8 mouse cellular contexts compared by ENCODE assay signal in genomic region chr11:94991641-94992479, GRCm38 (mm10). TPM values are rescaled to one million over a fixed set of nuclear protein-coding genes. Genes with fewer than 3 reads are reported as not detected.
DNase-seq lines count a peak whose midpoint lies in the region; TF ChIP-seq lines count a peak whose summit lies in the region.

No protein-coding gene starts in this region.

- no peaks in the 10 kb centered on the region for H3K27me3 ChIP-seq in forebrain, embryonic 10.5 days (ENCODE audit: poor library complexity, severe bottlenecking)

- H3K4me1 ChIP-seq in forebrain, embryonic 10.5 days = peaks cover 94% of the 10 kb centered on the region
- peaks cover 12% of the 10 kb centered on the region for H3K4me1 ChIP-seq in lung, adult 2 months (ENCODE audit: control insufficient read depth, insufficient read depth, low read length)
- peaks cover 52% of the 10 kb centered on the region for H3K4me1 ChIP-seq in olfactory bulb, adult 2 months (ENCODE audit: control insufficient read depth, insufficient read depth, low read length)

- no peak for TF ChIP-seq POLR2A in lung, adult 2 months (IDR thresholded peaks at IDR 0.05; ENCODE audit: borderline replicate concordance, extremely low read depth, low read depth, low read length)
- no peak for TF ChIP-seq POLR2A in olfactory bulb, adult 2 months (IDR thresholded peaks at IDR 0.05; ENCODE audit: insufficient read depth, low read depth, low read length)

- peak; percentile 66 for DNase-seq in kidney, adult 18-20 months
- no peak for DNase-seq in kidney, adult 11 months
- peak; percentile 79 for DNase-seq in adrenal gland, adult 2 months
- DNase-seq in forebrain, embryonic 10.5 days (ENCODE audit: extremely low spot score, low spot score) = peak; percentile 52
- peak; percentile 75 for DNase-seq in induced T-regulatory cell, adult 2 months (ENCODE audit: low read depth)
- peak; percentile 71 for DNase-seq in lung, adult 2 months
- no peak for DNase-seq in c-Kit-positive CD71-positive TER-119-positive erythroid progenitor cells, embryonic 14.5 days (ENCODE audit: low spot score)

- no peaks in the 10 kb centered on the region for H3K9me3 ChIP-seq in forebrain, embryonic 10.5 days

- peak overlapping the region; percentile 97 for H3K27ac ChIP-seq in forebrain, embryonic 10.5 days
- peak overlapping the region; percentile 86 for H3K27ac ChIP-seq in olfactory bulb, adult 2 months (ENCODE audit: insufficient read depth, low read depth, low read length)

- H3K4me3 ChIP-seq in forebrain, embryonic 10.5 days = peak overlapping the region; percentile 96
- H3K4me3 ChIP-seq in lung, adult 2 months (replicated peaks; ENCODE audit: extremely low read depth, low read depth, low read length) = peak overlapping the region; percentile 70
- H3K4me3 ChIP-seq in olfactory bulb, adult 2 months (ENCODE audit: insufficient read depth, low read depth, low read length) = peak overlapping the region; percentile 92

- TF ChIP-seq CTCF in lung, adult 2 months (IDR thresholded peaks at IDR 0.05; ENCODE audit: insufficient read depth, low read length) = no peak
- TF ChIP-seq CTCF in olfactory bulb, adult 2 months (IDR thresholded peaks at IDR 0.05; ENCODE audit: insufficient read depth, low read depth, low read length) = no peak

- under 1% methylated on average over 99 of the region's 99 CpGs for WGBS in forebrain, embryonic 10.5 days
- whole genome bisulfite sequencing in lung, adult 2 months = under 1% methylated on average over 96 of the region's 99 CpGs
- under 1% methylated on average over 99 of the region's 99 CpGs for WGBS in olfactory bulb, adult 2 months

- H3K36me3 ChIP-seq in forebrain, embryonic 10.5 days (replicated peaks) = peaks cover 30% of the 10 kb centered on the region

RNA-seq across cellular contexts. Expression of gene Ppp1r9b, which starts 1.0 kb away (rescaled TPM):
- 100 to 1,000 TPM; 101 to 148 TPM for total RNA-seq in adrenal gland, adult 2 months (2021)
- polyA plus RNA-seq in adrenal gland, adult 2 months (2012; rRNA removed) = 61.6 and 64.6 TPM in 2 replicates
- polyA plus RNA-seq in forebrain, embryonic 10.5 days (2016; fragmentation: Nextera tagmentation; extraction: Ambion mirVana) = 8.7 and 10.7 TPM in 2 replicates
- 58.7 and 67.7 TPM in 2 replicates for polyA plus RNA-seq in lung, adult 2 months (2012; rRNA removed)
- polyA plus RNA-seq in olfactory bulb, adult 2 months (2012; ENCODE audit: insufficient read depth, insufficient read length, low replicate concordance, missing spikeins) = 129 TPM in 1 of 2 replicates, not detected in the other

RNA-seq across cellular contexts. Expression of gene Sgca, which starts 15.7 kb away (rescaled TPM):
- total RNA-seq in adrenal gland, adult 2 months (2021) = not detected
- polyA plus RNA-seq in adrenal gland, adult 2 months (2012; rRNA removed) = 0.79 and 0.95 TPM in 2 replicates
- polyA plus RNA-seq in forebrain, embryonic 10.5 days (2016; fragmentation: Nextera tagmentation; extraction: Ambion mirVana) = not detected in 2 replicates
- polyA plus RNA-seq in lung, adult 2 months (2012; rRNA removed) = 19.9 and 54.4 TPM in 2 replicates
- not detected in 2 replicates for polyA plus RNA-seq in olfactory bulb, adult 2 months (2012; ENCODE audit: insufficient read depth, insufficient read length, low replicate concordance, missing spikeins)

RNA-seq across cellular contexts. Expression of gene Samd14, which starts 17.8 kb away (rescaled TPM):
- total RNA-seq in adrenal gland, adult 2 months (2021) = 1 to 10 TPM; 2.5 to 4.5 TPM
- 12.9 and 13.5 TPM in 2 replicates for polyA plus RNA-seq in adrenal gland, adult 2 months (2012; rRNA removed)
- 35.8 and 36.7 TPM in 2 replicates for polyA plus RNA-seq in forebrain, embryonic 10.5 days (2016; fragmentation: Nextera tagmentation; extraction: Ambion mirVana)
- 5.9 and 7.0 TPM in 2 replicates for polyA plus RNA-seq in lung, adult 2 months (2012; rRNA removed)
- polyA plus RNA-seq in olfactory bulb, adult 2 months (2012; ENCODE audit: insufficient read depth, insufficient read length, low replicate concordance, missing spikeins) = not detected in 2 replicates

RNA-seq across cellular contexts. Expression of gene Hils1, which starts 24.5 kb away (rescaled TPM):
- total RNA-seq in adrenal gland, adult 2 months (2021) = not detected
- not detected in 2 replicates for polyA plus RNA-seq in adrenal gland, adult 2 months (2012; rRNA removed)
- not detected in 2 replicates for polyA plus RNA-seq in forebrain, embryonic 10.5 days (2016; fragmentation: Nextera tagmentation; extraction: Ambion mirVana)
- not detected in 2 replicates for polyA plus RNA-seq in lung, adult 2 months (2012; rRNA removed)
- polyA plus RNA-seq in olfactory bulb, adult 2 months (2012; ENCODE audit: insufficient read depth, insufficient read length, low replicate concordance, missing spikeins) = not detected in 2 replicates

RNA-seq across cellular contexts. Expression of gene Pdk2, which starts 49.3 kb away (rescaled TPM):
- total RNA-seq in adrenal gland, adult 2 months (2021) = 100 to 1,000 TPM in 1 of 2 experiments, 10 to 100 TPM in 1; 92.9 to 112 TPM
- 114 and 118 TPM in 2 replicates for polyA plus RNA-seq in adrenal gland, adult 2 months (2012; rRNA removed)
- 12.1 and 12.5 TPM in 2 replicates for polyA plus RNA-seq in forebrain, embryonic 10.5 days (2016; fragmentation: Nextera tagmentation; extraction: Ambion mirVana)
- 53.0 and 67.3 TPM in 2 replicates for polyA plus RNA-seq in lung, adult 2 months (2012; rRNA removed)
- polyA plus RNA-seq in olfactory bulb, adult 2 months (2012; ENCODE audit: insufficient read depth, insufficient read length, low replicate concordance, missing spikeins) = not detected in 2 replicates

Comparison
In these comparisons a context has a peak if more than half of its experiments do, and no peak if none do; other contexts are left out.
1. DNase-seq: peak in kidney, adult 18-20 months (single experiment), adrenal gland, adult 2 months (single experiment), forebrain, embryonic 10.5 days (single experiment), induced T-regulatory cell, adult 2 months (single experiment) and lung, adult 2 months (single experiment); none in kidney, adult 11 months (single experiment) and c-Kit-positive CD71-positive TER-119-positive erythroid progenitor cells, embryonic 14.5 days (single experiment).
2. RNA of gene Sgca, which starts 15.7 kb away (polyA plus RNA-seq): 19.9 to 54.4 TPM in lung, adult 2 months; 0.79 to 0.95 TPM in adrenal gland, adult 2 months, not detected in forebrain, embryonic 10.5 days and not detected in olfactory bulb, adult 2 months; every median in the first group is over 10 times any median in the second.
3. Peak in every context shown above with its lines, with median percentiles within 50 percentile points of each other: H3K4me3 ChIP-seq.